Mouse (Mus musculus) 416B (cell line): ENCODE results near the gene Eea1.
A peak's percentile ranks its signal among the peaks of the same experiment; 100 is the strongest.
"Not testable (repeated sequence)": the region's sequence is repeated elsewhere in the genome, so short reads cannot be mapped to it uniquely, and the experiment has no call there.

Source experiments
- DNase-seq: peaks from one replicate; pipeline ENCODE4 v3.0.0; 2011; ENCODE audit warnings: low read depth

The Eea1 gene

DNA sequence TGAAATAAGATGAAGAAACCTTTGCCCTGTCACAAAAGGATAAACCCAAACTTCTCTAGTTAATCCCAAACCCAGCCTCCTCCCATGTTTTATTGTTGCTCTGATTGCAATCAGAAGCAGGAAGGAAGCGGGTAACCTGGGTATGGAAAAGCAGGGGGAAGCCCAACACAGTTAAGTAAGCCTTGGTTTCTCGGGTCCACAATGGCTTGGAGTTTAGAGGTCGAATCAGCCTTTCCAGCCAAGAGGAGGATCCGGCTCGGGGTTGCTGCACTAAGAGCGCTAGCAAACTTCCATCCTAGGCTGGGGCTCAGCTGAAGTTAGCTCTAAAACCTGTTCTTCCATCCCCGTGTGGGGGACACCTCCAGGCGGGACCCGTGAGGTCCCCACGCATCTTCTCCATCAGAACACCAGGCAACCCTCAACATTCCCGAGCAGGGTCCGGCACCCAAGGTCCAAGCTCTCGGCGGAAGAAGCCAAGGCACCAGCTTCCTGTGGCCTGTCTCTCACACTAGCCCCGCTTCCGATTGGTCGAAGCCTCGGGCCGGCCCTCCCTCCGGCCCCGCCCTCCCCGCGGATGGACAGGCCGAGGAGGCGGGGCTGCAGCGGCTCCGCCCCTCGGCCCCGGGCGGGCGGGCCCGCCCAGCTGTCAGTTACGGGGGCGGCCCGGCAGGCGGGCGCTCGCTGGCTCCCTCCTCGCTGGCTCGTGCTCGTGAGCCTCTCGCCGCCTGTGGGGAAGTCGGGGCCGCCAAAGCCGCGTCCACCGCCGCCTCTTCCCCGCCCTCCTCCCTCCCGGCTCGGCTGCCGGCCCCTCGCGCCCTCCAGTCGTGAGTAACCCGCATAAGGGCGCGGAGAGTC, at the start of gene Eea1:
TSS of gene Eea1 (plus strand) at position 605 of the 855 bp plus-strand sequence.
- DNase-seq: peak; percentile 92

DNA sequence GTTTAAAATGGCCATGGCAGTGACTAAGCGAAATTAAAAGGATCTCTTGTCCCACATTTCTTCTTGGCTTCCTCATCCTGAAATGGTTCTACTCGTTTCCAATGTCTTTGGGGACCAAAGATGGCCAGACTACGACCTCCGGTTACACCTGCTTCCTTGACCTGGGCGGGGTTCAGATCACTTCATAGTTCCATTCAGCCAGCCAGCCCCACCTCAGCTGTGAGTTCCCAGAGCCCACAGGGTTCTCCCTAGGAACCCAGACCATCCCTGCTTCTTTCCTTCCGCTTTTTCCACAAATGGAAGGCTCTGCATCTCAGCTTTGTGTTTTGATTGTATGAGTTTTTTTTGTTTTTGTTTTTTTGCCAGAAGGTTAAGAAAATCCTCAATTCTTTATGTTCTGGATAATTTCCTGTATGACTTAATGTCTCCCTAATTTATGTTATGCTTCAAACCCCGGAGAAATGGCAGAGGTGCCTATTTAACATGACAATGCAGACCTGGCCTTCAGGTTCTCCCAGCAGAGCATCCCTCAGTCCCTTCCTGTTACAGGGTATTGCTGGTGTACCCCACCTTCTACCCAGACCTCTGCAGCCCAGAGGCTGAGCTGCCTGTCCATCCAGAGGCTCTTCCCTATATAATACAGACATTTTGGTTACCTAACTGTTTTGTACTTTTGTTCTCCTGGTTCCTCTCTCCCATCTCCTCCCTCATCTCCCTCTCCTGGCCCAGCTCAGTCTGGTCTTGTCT, 49.1 kb upstream of the Eea1 start:
- DNase-seq: no peak

DNA sequence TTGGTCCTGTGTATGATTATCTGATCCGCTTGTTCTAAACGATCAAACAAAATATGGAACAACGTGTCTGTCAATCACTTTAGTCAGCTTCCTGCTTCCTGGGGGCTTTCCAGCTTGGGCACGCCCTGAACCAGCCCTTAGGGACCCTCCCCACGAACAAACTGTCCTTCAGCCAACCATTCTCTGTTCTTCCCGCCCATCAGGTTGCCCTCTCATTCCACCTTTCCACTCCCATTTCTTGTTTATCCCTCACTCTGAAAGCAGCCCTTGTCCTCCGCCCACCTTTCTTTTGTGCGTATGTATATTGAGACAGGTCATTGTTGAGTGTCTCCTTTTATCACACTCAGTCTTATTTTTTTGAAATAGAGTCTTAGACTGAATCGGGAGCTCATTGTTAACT, 48.3 kb upstream of the Eea1 start:
- DNase-seq: no peak

DNA sequence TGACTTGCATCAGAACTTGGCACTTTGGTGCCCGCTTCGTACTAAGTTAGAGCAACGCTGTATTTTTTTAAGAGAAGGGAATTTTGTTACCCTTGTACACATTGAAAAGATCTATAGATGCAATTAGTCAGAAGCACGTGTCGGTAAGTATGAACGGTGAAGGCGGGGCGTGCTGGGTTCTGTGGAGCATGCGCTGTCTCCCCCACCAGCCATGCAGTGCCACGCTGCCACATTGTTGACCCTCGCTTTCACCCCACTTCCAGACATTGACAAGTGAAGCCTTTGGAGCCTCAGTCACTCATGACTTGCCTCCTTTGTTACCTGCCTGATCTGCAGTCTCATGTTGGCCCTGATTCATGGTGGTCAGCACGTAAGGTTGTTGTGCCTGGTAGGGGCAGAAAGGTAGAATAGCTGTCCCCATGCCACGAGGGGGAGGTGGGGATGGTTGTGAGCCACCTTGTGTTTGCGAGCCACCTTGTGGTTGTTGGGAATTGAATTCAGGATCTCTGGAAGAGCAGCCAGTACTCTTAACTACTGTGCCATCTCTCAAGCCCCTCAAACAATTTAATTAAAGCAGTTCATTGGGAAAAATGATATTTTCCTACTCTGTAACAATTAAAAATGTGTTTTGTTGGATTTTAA, 47.0 kb upstream of the Eea1 start:
- DNase-seq: no peak

DNA sequence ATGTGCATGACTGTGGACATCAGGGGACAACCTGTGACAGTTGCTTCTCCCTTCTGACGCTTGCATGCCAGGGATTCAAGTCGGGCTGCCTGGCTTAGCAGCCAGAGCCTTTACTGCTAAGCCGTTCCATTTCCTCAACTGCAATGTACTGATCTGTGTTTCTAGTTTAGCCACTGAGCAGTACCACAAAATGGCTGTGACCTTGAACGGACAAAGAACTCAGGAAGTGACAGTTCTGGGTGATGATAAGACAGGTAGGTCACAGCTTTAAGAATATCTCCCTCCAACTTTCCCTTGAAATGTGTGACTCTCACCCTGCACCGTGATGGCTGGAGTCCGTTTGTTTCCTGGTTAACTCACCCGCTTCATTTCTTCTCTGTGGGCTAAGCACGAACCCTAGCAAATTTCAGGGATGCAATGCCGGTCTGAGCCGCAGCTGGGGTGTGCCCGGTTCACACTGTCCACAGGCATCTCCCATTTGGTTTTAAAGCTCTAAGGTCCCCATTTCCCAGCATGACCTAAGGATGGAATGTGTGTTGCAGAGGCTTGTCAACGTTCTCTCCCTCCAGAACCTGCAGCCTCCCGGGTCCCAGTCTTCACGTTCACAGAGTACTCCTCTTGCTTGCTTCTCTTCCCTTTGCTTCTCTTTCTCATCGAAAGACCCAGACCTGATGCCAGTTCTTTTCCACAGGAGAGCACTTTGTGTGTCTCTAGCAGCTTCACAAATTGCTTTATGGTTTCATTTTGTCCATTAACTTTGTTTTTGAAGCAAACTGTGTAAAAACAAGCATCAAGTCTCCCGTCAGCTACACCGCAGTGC, 46.2 kb upstream of the Eea1 start:
- DNase-seq: peak; percentile 64

DNA sequence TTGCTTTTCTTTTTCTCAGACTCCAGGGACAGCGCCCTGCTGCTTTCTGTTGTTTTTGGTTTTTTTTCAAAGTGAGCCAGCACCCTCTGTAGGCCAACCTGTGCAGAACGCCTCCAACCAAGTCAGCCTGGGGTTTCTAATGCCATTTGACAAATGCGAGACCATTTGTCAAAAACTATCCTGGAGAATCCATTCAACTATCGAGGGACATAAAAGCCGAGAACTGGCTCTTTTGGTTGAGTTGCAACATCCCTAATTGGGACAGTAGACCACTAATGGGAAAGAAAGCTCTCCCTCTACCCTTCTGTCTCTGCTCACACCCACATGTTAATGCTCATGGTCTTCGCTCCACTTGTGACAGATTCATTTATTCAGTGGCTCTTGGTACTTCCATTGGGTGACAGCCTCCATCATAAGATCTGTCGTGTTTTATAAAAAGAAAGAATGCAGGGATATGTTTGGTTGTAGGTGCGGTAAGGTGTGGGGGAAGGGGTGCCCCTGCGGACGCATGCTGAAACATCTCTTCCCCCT, 45.5 kb upstream of the Eea1 start:
- DNase-seq: peak; percentile 84

DNA sequence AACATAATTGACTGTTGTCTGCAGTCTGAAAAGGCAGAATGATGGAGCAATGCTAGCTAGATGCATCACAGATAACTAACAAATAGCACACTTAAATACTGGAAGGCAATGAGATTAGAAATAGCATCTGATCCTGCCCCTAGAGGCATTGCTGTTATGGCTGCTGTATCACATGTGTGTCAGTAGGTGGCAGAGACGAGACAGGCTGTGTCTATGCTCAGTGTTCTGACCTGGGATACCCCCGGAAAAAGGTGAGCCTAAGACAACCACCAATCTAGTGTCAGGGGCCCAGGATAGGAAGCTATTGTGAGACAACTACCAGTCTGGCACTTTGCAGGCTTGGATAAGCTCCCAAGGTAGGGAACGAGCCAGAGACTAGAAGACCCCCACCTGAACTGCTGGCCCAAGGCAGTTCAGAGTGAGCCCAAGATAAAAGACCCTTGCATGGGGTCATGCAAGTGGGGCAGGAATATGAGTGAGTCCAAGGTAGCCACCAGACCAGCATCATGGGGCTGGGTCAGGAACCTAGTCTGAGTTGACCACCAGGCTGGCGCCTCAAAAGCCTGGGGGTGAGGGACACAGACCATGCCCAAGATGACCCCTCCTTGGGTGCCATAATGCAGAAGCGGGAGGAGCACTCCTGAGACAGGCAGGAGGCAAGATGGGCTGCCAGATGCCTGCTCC, 41.8 kb upstream of the Eea1 start:
- peak; percentile 65 for DNase-seq

DNA sequence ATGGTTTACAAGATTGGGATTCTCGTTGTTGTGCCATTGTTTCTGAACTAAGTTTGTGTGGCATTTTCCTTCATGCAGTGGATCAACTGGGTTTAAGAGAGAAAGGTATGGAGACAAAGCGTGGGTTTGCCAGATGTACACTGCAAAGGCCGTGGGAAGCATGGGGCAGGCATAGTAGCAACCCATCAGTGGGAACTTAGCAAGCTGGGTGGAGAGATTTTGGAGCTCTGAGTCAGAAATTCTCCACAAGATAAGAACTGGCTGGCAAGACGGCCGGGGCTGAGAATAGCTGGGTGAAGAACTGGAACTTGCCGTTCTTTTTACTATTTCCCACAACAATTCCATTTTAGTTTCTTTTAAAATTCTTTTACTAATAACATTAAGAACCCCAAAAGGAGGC, 35.8 kb upstream of the Eea1 start:
- DNase-seq: no peak

DNA sequence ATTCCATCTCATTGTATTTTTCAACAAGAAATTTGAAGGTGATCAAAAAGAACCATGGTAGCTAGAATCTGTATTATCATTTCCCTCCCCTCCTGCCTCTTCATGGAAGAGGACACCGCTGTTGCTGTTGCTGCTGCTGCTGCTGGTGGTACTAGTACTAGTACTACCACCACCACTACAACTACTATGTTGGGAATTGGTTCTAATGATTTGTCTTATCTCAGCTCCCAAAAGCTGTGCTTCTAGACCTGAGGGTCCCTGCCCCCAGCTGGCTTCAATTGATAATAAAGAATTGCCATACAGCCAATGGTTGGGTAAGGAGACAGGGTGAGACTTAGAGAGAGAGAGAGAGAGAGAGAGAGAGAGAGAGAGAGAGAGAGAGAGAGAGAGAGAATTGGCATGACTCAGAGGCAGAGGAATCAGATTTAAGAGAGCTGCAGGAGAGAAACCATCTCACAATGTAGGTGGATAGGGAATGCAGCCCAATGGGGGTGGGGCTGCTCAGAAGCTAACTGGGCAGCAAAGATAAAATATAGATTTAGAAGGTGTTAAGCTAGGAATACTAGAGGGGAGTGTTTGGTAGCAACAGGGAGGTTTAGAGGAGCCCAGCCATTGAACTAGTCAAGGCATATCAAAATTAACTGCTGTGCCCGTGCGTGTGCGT, 31.1 kb upstream of the Eea1 start:
- DNase-seq: no peak

DNA sequence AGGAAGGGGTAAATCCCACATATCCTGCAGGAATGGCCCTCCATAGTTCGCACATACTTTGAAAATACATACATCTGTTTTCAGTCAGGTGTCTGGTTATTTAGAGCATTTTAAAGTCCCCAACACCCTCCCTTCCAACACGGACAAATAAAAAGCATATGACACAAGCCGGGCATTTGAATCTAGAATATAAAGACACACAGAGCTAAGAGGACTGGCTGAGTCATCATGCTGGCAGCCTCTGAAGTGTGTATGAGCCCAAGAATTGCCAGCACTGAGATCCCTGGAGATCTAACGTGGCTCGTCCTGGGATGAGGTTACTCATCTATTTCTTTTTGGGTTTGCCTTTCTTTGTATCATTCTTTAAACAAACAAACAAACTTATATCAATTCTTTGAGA, 29.4 kb upstream of the Eea1 start:
- DNase-seq: no peak

DNA sequence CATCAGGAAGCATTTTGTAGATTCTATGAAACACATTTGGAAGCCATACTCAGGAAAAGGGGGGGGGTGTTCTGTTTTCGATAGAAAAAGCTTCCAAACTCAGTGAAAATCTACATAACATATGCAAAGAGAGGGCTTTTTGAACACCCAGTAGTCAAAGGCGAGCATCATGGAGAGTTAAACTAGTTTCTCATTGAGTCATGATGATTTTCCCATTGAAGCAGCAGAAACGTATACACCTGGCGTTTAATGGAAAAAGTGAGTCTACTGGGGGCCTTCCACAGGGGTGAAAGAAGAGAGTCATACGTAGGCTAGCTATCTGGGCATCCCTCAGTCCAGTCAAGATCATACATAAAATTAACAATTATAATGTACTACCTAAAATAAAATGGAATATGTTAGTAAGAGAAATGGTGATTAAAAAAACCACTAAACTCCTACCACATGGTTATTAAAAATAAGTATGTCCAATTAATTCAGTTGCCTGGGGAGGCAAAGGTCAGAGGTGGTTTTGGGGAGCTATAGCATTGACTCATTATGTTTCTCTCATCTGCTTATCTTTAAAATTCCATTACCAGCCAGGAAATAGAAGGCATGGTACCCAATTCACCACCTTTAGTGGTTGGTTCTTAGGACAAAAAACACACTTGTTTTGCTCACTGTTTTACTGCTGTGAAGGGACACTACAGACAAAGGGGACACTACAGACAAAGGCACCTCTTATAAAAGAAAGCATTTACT, 25.8 kb upstream of the Eea1 start:
- no peak for DNase-seq

DNA sequence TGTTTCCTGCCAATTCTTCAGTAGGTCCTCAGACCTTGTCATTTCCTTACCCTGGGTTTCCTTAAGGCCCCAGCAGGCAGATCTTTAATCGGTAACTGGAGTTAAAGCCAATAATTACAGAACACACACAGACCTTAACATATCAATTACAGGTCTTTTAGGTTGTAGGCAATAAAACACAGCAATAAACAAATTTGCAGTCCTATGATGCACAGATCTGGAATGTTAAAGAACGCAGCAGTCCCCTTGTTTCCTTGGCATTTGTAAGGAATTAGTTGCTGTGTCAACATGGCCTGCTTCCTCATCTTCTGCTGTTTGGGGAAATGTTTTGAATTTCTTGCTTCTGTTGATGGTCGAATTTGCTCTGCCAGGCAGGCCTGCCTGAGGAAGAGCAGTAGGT, 21.7 kb upstream of the Eea1 start:
- no peak for DNase-seq

DNA sequence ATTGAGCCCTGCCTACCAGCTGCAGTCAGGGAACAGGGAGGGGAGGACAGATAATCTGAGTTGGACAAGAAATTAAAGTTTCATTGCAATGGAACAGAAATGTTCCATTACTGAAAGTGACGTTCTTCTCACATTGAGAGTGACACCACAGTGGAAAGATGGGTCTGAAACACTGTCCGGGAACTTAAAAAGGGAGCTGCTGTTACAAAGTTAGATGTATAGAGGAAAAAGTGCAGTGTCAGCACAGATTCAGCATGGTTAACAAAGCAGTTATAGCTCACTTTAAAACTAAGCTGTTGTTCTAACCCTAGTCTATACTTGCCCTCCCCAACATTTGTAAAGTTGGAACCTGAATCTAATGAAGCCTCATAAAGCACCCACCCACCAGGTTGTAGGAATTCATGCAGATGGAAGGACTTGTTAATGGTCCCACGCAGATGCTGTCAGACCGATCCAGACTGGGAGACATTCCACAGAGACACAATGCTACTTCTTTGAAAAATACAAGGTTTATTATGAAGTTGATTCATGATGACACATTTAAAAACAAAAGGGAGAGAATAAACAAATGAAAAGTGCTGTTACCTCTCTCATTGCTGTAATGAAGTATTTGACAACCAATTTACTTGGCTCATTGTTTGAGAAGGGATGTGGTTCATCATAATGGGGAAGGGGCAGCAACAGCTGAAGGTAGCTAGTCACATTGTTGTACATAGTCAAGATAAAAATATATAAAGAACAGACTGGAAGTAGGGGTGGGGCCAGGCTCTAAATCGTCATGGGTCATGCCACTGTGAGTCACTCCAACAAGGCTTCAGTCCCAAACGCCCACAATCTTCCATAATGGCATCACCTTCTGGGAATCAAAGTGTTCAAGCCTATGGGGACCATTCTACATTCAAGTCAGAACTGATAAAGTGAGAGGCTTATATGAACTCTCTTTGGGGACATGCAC, 16.9 kb upstream of the Eea1 start:
- DNase-seq: no peak

DNA sequence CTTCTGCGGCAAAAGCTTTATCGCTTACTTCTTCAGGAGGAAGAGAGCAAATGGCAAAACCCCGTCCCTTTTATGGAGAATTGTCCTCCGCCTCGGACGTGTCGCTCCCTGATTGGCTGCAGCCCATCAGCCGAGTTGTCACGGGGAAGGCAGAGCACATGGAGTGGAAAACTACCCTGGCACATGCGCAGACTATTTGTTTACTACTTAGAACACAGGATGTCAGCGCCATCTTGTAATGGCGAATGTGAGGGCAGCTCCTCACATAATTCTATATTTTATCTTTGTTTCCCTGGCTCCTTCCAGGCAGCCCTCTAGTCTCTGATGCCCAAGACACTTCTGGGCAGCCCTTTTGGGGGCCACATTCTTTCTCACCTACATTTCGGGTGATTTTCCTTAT, 6.8 kb upstream of the Eea1 start:
- not testable (repeated sequence) for DNase-seq

DNA sequence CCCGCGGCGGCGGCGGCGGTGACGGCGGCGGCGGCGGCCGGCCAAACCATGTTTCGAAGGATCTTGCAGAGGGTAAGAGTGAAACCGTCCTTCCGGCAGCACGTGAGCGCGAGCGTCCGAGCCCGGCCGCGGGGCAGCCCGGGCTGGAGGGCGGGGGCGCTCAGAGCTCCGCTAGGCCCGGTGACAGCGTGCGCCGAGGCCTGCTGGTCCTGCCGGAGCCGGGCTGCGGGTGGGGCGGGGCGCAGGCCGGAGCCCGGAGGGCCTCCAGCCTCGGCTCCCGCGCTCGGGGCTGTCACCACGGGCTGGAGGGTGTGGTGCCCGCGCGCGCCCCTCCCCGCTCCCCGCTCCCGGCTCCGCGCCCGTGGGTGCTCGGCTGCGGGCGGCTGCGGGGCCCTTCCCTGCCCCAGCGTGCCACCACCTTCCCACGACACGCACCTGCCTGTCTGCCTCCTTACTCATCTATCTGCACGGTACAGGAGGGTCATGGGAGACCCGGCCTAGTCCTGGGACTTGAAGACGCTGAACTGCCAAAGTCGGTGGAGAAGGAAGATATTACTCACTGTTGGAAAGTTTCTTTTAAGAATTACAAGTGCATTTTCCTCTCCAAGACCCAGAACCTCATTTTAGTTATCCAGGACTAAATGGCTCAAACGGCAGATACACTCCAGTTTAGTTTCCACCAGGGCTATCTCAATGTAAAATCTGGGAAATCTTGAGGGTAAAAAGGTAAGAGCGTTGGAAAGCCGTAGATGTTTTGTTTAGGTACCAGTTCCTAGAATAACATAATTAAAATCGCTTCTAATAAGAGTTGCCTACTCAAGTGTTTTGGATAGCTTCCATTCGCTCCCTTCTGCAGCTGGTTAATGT, 684 bp downstream of the Eea1 start:
- DNase-seq: peak; percentile 58

DNA sequence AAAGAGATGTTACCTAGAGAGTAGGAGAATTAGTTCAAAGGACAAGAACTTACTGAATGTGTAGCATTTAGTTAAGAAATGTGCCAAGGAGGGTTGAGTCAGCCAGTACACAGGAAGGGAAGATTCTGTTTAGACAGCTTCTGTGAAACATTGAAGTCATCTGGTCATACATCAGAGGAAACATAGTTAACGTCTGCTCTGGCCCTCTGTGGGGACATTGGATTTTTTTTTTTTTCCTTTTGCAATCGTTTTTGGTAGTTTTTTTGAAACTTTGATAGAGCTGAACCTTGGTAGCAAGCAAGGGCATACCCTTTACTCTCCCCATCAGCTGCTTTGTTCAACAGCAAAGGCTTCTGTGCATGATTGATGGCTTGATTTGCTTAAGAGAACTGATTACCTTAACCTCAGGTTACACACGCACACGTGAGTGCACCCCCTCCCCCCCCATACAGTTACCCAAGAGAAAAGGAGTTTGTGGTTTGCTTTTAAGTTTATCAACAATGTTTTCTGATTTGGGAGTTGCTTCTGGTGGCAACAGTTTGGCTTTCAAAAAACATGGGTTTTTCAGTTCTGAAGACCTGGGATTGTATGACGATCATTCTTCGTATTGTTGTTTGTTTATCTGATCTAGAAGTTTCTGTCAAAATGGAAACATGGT, 1.4 kb downstream of the Eea1 start:
- peak; percentile 78 for DNase-seq

DNA sequence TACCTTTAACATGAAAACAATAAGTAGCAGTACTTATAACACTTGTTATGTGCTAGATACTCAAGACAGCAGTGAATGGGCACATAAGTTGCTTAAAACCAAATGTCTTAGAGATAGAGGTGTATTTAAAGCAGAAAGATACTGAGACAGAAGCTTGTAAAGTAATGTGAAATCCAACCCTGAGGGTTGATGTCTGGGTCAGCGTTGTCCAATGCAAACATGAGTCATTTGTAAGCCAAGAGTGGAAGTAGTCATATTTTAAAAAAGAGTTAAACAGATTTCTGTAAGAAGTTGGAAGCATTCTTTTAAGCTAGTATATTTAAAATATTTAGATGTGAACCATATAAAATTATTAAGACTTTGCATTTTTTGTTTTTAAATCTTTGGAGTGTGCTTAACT, 4.6 kb downstream of the Eea1 start:
- no peak for DNase-seq
